Mouse (Mus musculus): ENCODE data around the gene Secisbp2l. TPM values are rescaled to one million over a fixed set of nuclear protein-coding genes. Genes with fewer than 3 reads are reported as not detected.

Secisbp2l gene
- polyA plus RNA-seq, 1 experiment from 2014 or later = 4.0 TPM

- Histone ChIP-seq H3K27ac (no peak overlapping the region), H3K4me3 (replicated peaks) (no peak overlapping the region), H3K4me1 (replicated peaks) (no peaks in the 10 kb centered on the region), H3K9ac (no peak overlapping the region), H3K9me3 (replicated peaks) (no peaks in the 10 kb centered on the region), H3K27me3 (no peaks in the 10 kb centered on the region), H3K36me3 (no peaks in the 10 kb centered on the region), H3K4me2 (no peak overlapping the region)
- no peak for DNase-seq
- WGBS (ENCODE audit: insufficient replicate concordance) = 63% methylated on average over 12 of the region's 12 CpGs
- ATAC-seq (ENCODE audit: low read depth) = no peak
These were observed 77.6 kb downstream of the Secisbp2l start for GRCm38 (mm10) chr2:125704907-125705631.

GRCm38 (mm10) chr2:125702851-125703250 lies 79.8 kb downstream of the Secisbp2l start:
- Histone ChIP-seq H3K4me3 (replicated peaks) (no peak overlapping the region), H3K9me3 (replicated peaks) (no peaks in the 10 kb centered on the region), H3K4me1 (replicated peaks) (no peaks in the 10 kb centered on the region), H3K27me3 (no peaks in the 10 kb centered on the region), H3K36me3 (no peaks in the 10 kb centered on the region), H3K4me2 (no peak overlapping the region), H3K27ac (no peak overlapping the region), H3K9ac (no peak overlapping the region)
- ATAC-seq (ENCODE audit: low read depth) (no peak), DNase-seq (no peak)
- WGBS (ENCODE audit: insufficient replicate concordance) = 65% methylated on average over 2 of the region's 2 CpGs

- DNase-seq (no peak), ATAC-seq (ENCODE audit: low read depth) (no peak)
- 61% methylated on average over 2 of the region's 2 CpGs for WGBS (ENCODE audit: insufficient replicate concordance)
These were observed 81.1 kb downstream of the Secisbp2l start for GRCm38 (mm10) chr2:125701606-125702005.

GRCm38 (mm10) chr2:125696219-125696618 lies 86.5 kb downstream of the Secisbp2l start:
- WGBS (ENCODE audit: insufficient replicate concordance) = 48% methylated on average over 2 of the region's 2 CpGs
- Histone ChIP-seq H3K27me3 (no peaks in the 10 kb centered on the region), H3K4me3 (replicated peaks) (no peak overlapping the region), H3K9ac (no peak overlapping the region), H3K4me2 (no peak overlapping the region), H3K36me3 (no peaks in the 10 kb centered on the region), H3K27ac (no peak overlapping the region), H3K4me1 (replicated peaks) (no peaks in the 10 kb centered on the region), H3K9me3 (replicated peaks) (no peaks in the 10 kb centered on the region)
- DNase-seq (no peak), ATAC-seq (ENCODE audit: low read depth) (no peak)

More at GRCm38 (mm10) chr2:125701606-125702005, 81.1 kb downstream of the Secisbp2l start:
- H3K9me3 ChIP-seq (replicated peaks) = no peaks in the 10 kb centered on the region
- no peak overlapping the region for H3K9ac ChIP-seq
- H3K4me1 ChIP-seq (replicated peaks) = no peaks in the 10 kb centered on the region
- H3K36me3 ChIP-seq = no peaks in the 10 kb centered on the region
- no peak overlapping the region for H3K4me2 ChIP-seq
- no peak overlapping the region for H3K27ac ChIP-seq
- no peak overlapping the region for H3K4me3 ChIP-seq (replicated peaks)
- H3K27me3 ChIP-seq = no peaks in the 10 kb centered on the region

GRCm38 (mm10) chr2:125694798-125695197 lies 87.9 kb downstream of the Secisbp2l start:
- Histone ChIP-seq H3K9ac (no peak overlapping the region), H3K4me3 (replicated peaks) (no peak overlapping the region), H3K27ac (no peak overlapping the region), H3K4me2 (no peak overlapping the region), H3K9me3 (replicated peaks) (no peaks in the 10 kb centered on the region), H3K36me3 (no peaks in the 10 kb centered on the region), H3K4me1 (replicated peaks) (no peaks in the 10 kb centered on the region), H3K27me3 (no peaks in the 10 kb centered on the region)
- ATAC-seq (ENCODE audit: low read depth) = no peak
- WGBS (ENCODE audit: insufficient replicate concordance) = 56% methylated on average over 2 of the region's 2 CpGs
- no peak for DNase-seq

- ATAC-seq (ENCODE audit: low read depth) = no peak
- DNase-seq = no peak
These were observed 90.7 kb downstream of the Secisbp2l start for GRCm38 (mm10) chr2:125692010-125692409.

More at GRCm38 (mm10) chr2:125692010-125692409, 90.7 kb downstream of the Secisbp2l start:
- no peak overlapping the region for H3K4me3 ChIP-seq (replicated peaks)
- no peaks in the 10 kb centered on the region for H3K9me3 ChIP-seq (replicated peaks)
- 46% methylated on average over 2 of the region's 2 CpGs for WGBS (ENCODE audit: insufficient replicate concordance)
- H3K9ac ChIP-seq = no peak overlapping the region
- H3K27me3 ChIP-seq = no peaks in the 10 kb centered on the region
- no peaks in the 10 kb centered on the region for H3K36me3 ChIP-seq
- H3K4me2 ChIP-seq = no peak overlapping the region
- H3K27ac ChIP-seq = no peak overlapping the region
- H3K4me1 ChIP-seq (replicated peaks) = no peaks in the 10 kb centered on the region

Other genes with a start within 250 kb of the Secisbp2l start
- gene Cep152, start 157.8 kb downstream of the Secisbp2l start, polyA plus RNA-seq (2015; fragmentation: Nextera tagmentation; extraction: Ambion mirVana) = 4.1 and 5.1 TPM in 2 replicates
- gene Eid1, start 109.8 kb downstream of the Secisbp2l start, polyA plus RNA-seq (2015; fragmentation: Nextera tagmentation; extraction: Ambion mirVana) = 36.8 and 41.1 TPM in 2 replicates
- 0.73 and 1.0 TPM in 2 replicates for gene Shc4, start 58.7 kb downstream of the Secisbp2l start, polyA plus RNA-seq (2015; fragmentation: Nextera tagmentation; extraction: Ambion mirVana)
- 11.2 and 12.6 TPM in 2 replicates for gene Galk2, start 76.2 kb upstream of the Secisbp2l start, polyA plus RNA-seq (2015; fragmentation: Nextera tagmentation; extraction: Ambion mirVana)
- 52.7 and 68.4 TPM in 2 replicates for gene Cops2, start 76.3 kb upstream of the Secisbp2l start, polyA plus RNA-seq (2015; fragmentation: Nextera tagmentation; extraction: Ambion mirVana)

Measured in liver, embryonic 13.5 days (tissue).